Mouse (Mus musculus): ENCODE results near the gene Spns2.
A peak's percentile ranks its signal among the peaks of the same experiment; 100 is the strongest.

GRCm38 (mm10) chr11:72446311-72447105 lies 43.2 kb downstream of the Spns2 start:
- TF ChIP-seq CTCF (IDR thresholded peaks at IDR 0.05; ENCODE audit: low read depth, low read length) (peak; percentile 78), POLR2A (IDR thresholded peaks at IDR 0.05; ENCODE audit: borderline replicate concordance, low read depth, low read length) (no peak)
